Mouse (Mus musculus) midbrain, embryonic 11.5 days (tissue): Measurements from ENCODE around the gene Dennd4a. TPM values are rescaled to one million over a fixed set of nuclear protein-coding genes. Genes with fewer than 3 reads are reported as not detected.

Experiments used
- polyA plus RNA-seq: library from polyadenylated mRNA; unstranded; fragments of >200 nt; fragmentation: Nextera tagmentation; extraction: Ambion mirVana; gene quantifications from 2 replicates; pipeline ENCODE4 v1.2.1, GENCODE M21; 2014

Dennd4a gene
- polyA plus RNA-seq, 1 experiment from 2014 or later = 8.9 TPM

Other genes with a start within 250 kb of the Dennd4a start
- gene Rab11a, start 73.6 kb upstream of the Dennd4a start, polyA plus RNA-seq = 300 and 312 TPM in 2 replicates
- gene Slc24a1, start 140.3 kb downstream of the Dennd4a start, polyA plus RNA-seq = not detected in 2 replicates
- 78.5 and 84.3 TPM in 2 replicates for gene Ints14, start 149.6 kb downstream of the Dennd4a start, polyA plus RNA-seq
- 97.5 and 104 TPM in 2 replicates for gene Hacd3, start 210.4 kb downstream of the Dennd4a start, polyA plus RNA-seq
- 33.4 and 34.7 TPM in 2 replicates for gene Dpp8, start 221.1 kb downstream of the Dennd4a start, polyA plus RNA-seq